Mouse (Mus musculus) brain, embryonic 14.5 days (tissue): ENCODE data around the gene L3mbtl2. TPM values are rescaled to one million over a fixed set of nuclear protein-coding genes. Genes with fewer than 3 reads are reported as not detected.

Experiments used
- DNase-seq: peaks from one replicate; pipeline ENCODE4 v3.0.0-alpha.2; 2011; ENCODE audit warnings: low read depth
- CTCF ChIP-seq: fragments of 200-500 bp; IDR thresholded peaks from 2 replicates; pipeline ENCODE4 v1.5.1; 2012; ENCODE audit warnings: inconsistent platforms, mild to moderate bottlenecking, moderate library complexity, borderline replicate concordance; ENCODE audit not compliant: insufficient read depth, insufficient read length; ENCODE audit errors: extremely low read depth
- POLR2A ChIP-seq: fragments of 200-500 bp; IDR thresholded peaks from 2 replicates; pipeline ENCODE4 v1.6.1; 2012; ENCODE audit warnings: mild to moderate bottlenecking, inconsistent platforms, borderline replicate concordance; ENCODE audit not compliant: poor library complexity, insufficient read depth, insufficient read length, severe bottlenecking; ENCODE audit errors: extremely low read depth
- polyA plus RNA-seq: library from polyadenylated mRNA; depleted of rRNA; stranded (reverse); fragments of >200 nt; gene quantifications from 2 replicates; pipeline ENCODE4 v1.2.3, GENCODE M21; 2012; rRNA removed

The L3mbtl2 gene
- polyA plus RNA-seq, 1 experiment = 25.7 TPM

DNA sequence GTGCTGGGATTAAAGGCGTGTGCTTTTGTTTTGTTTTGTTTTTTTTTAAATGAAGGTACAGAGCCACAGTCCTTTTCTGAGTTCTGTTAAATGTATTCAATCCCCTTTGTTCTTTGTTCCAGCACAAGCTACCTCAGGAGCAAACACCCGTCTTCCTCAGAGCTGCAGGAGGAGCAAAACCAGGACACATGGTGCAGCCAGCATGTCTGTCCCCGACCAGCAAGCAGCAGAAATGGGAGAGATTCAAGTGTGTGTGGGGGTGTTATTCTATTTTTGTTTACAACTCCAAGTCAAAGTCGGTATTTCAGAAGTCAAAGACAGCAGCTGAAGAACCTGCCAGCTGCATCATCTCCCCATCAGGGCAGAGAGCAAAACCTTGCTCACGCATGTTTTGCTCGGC, 50.1 kb downstream of the L3mbtl2 start:
- DNase-seq = no peak
- TF ChIP-seq CTCF (no peak), POLR2A (no peak)

DNA sequence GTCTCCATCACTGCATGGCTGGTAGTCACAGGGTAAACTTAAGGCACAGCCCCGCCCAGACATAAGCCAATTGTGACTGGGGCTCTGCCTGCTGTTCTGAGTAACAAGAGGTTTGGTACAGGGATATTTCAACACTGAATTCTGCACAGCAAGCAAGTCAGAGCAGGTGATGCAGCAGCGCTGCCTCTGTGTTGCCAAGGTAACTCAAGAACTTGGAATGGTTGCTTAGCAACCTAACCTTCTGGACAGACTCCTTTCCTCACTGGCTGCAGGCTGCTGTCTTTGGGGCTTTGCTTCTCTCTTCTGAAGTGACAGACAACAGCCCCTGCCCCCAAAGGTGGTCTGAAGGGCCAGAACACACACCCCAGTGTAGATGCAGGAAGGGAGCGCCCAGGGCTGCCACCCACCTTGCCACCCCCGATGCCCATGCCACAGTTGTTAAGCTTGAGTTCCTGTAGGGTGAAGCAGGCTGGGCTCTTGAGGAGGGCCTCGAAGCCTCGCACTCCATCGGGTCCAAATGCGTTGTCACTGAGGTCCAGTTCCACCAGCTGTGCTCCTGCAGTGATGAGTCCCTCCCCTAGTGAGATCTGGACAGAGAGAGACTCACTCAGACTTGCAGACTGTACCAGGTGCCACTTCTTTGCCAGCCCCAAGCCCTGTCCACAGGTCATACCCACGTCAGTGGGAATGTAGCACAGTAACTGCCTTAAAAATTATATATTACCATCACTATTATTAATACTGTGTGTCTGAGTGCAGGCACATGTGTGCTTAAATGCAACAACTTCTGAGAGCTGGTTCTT, 54.8 kb downstream of the L3mbtl2 start:
- peak; percentile 88 for DNase-seq

DNA sequence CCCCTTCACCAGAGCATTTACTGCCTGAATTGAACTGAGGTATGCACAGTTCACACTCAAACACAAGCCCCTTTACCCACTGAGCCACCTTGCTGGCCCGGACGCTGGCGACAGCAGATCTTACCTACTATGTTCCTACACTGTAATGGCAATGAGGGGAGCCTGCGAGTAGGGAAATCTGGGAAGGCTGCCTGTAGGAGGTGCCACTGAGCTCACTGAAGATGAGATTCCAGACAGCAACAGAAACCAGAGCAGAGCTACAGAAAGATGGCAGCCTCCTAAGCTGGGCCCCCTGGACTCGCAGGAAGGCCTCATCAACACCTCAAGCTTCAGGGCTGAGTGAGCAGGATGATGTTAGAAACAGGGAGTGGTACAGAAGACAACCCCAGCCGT, 55.4 kb downstream of the L3mbtl2 start:
- TF ChIP-seq CTCF (no peak), POLR2A (no peak)
- DNase-seq = no peak

More for the DNA sequence above, 54.8 kb downstream of the L3mbtl2 start:
- no peak for TF ChIP-seq POLR2A
- TF ChIP-seq CTCF = no peak

- DNase-seq = no peak
- TF ChIP-seq POLR2A (no peak), CTCF (no peak)
These were observed 58.7 kb downstream of the L3mbtl2 start for GRCm38 (mm10) chr15:81722361-81722760.

DNA sequence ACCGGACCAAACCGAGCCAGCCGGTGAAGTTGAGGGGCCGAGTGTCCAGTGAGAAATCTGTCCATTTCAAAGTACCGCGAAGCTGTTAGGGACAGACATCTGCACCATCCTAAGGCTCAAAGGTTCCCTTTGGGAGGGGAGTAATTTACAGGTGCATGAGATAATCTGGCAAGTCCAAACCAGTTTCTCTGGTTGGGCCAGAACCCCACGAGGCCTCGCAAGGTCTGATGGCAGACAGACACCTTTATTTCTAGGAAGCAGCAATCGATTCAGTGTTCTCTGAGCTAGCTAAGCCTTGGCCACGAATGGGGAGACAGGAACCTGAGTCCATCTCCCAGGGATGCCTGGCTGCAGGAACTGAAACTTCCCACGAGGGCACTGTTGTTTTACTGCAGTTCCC, 60.0 kb downstream of the L3mbtl2 start:
- no peak for DNase-seq
- TF ChIP-seq POLR2A (no peak), CTCF (no peak)

DNA sequence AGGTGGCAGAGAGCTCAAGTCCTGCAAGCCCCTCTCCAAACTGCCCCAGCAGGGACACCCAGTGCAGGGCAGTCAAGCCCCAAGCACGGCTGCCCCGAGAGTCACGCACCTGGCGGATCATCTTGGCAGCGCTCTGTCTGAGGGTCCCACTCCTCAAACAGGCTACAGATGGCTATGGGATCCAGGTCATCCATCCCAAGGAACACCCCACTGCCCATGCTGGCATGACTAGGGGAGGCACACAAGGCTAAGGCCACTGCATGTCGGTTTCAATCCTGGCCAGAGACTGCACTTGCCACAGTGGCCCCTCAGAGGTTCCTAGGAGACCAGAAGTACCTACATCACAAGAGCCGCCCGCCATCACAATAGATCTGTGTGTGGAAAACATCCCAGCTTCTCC, 62.3 kb downstream of the L3mbtl2 start:
- TF ChIP-seq CTCF (no peak), POLR2A (no peak)
- no peak for DNase-seq

DNA sequence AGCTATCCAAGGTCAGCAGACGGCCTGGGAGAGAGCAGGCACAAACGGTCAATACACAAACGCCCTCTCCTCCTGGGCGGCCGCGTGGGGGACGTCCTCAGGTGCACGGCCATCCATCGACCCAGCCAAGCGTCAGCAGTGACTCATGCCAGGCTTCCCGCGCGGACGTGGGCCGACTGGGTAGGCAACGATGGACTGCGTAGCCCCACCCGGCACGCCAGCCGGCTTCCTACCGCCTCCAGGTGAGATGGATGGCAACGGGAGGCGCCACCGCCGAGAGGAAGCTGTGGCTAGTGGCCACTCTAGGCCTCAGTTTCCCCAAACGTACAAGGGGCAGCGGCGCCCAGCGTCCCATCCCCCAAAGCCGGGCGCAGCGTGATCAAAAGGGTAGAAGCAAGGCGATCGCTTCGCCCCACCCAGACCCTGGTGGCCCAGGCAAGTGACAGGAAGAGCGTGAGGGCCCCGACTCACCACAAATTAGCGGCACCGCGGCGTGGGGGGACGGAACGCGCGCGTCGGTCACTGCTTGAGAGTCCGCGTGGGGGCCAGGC, 65.6 kb downstream of the L3mbtl2 start:
- no peak for DNase-seq
- no peak for TF ChIP-seq POLR2A

DNA sequence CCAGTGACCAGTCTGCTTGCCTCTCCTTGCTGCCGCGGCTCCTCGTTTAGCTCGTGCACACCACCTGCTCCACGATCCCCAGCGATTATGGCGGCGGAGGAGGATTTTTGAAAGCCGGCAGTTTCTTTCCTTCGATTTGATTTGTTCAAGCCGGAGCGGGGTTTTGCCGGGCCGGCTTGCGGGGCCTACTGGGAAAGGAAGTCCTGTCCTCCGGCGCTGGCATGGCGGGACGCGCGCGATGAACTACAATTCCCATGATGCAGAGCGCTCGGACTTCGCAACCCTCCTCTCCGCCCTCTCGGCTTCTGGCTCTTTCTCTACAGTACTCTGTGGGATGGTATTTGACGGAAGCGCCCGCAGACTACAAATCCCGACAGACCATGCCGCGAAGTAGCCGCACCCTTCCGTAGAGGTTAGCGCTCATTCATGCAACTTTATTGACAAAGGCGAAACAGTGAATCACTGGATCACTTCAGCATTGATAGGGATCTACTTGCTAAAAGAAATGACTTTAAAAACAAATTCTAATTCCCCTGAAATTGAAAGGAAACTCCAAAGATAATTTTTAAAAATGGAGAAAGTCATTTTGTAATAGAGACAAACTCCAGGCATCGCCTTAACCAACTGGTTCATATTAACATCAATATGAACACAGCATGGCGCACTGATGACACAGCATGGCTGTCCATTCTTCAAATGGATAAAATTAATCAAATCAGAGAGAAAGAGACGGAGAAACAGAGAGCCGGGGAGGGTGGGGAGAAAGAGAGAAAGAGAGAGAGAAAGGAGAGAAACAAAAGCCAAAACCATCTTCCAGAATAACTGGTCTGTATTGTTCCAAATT, 66.3 kb downstream of the L3mbtl2 start:
- peak; percentile 100 for DNase-seq
- TF ChIP-seq CTCF (no peak), POLR2A (peak; percentile 15; the same call in 1 of the 2 replicates)

DNA sequence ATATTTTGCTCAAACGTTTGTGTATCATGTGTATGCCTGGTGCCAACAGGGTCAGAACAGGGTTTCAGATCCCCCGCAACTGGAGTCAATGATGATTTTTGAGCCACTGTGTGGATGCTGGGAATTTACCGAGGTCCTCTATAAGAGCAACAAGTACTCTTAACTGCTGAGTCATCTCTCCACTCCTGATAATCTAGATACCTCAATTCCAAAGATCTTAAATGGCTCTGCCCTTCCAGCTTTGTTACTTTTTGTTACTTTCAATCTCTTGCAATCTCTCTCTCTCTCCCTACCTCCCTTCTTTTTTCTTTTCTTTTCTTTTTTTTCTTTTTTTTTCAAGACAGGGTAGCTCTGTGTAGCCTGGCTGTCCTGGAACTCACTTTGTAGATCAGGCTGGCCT, 71.4 kb downstream of the L3mbtl2 start:
- no peak for DNase-seq
- TF ChIP-seq CTCF (no peak), POLR2A (no peak)

Other genes with a start within 250 kb of the L3mbtl2 start
- gene Rbx1, start 197.6 kb upstream of the L3mbtl2 start, polyA plus RNA-seq = 197 and 215 TPM in 2 replicates
- 33.5 and 64.0 TPM in 2 replicates for gene Ep300, start 78.5 kb upstream of the L3mbtl2 start, polyA plus RNA-seq
- gene Chadl, start 33.4 kb downstream of the L3mbtl2 start, polyA plus RNA-seq = 14.8 and 14.9 TPM in 2 replicates
- 80.6 and 102 TPM in 2 replicates for gene Zc3h7b, start 81.2 kb downstream of the L3mbtl2 start, polyA plus RNA-seq
- 98.8 and 131 TPM in 2 replicates for gene Rangap1, start 81.6 kb downstream of the L3mbtl2 start, polyA plus RNA-seq
- 35.5 and 38.0 TPM in 2 replicates for gene Tef, start 138.5 kb downstream of the L3mbtl2 start, polyA plus RNA-seq
- 15.4 and 15.7 TPM in 2 replicates for gene Tob2, start 194.9 kb downstream of the L3mbtl2 start, polyA plus RNA-seq
- 85.1 and 103 TPM in 2 replicates for gene Phf5a, start 208.0 kb downstream of the L3mbtl2 start, polyA plus RNA-seq
- 262 and 283 TPM in 2 replicates for gene Aco2, start 208.4 kb downstream of the L3mbtl2 start, polyA plus RNA-seq